Mouse (Mus musculus) kidney, embryonic 14.5 days (tissue): ENCODE measurements around the gene Daam1. TPM values are rescaled to one million over a fixed set of nuclear protein-coding genes. Genes with fewer than 3 reads are reported as not detected.

Source experiments
- ATAC-seq: fragments of 200-750 bp; cut with Nextera tagmentation; 2 replicates; pipeline ENCODE4 v1.8.0; 2017; ENCODE audit warnings: moderate number of reproducible peaks, mild to moderate bottlenecking, moderate TSS enrichment, moderate library complexity; ENCODE audit not compliant: low FRiP score, low TSS enrichment
- H3K27ac ChIP-seq: fragments of 300-500 bp; sonication (generic); 2 replicates; pipeline ENCODE4 v1.5.1; 2014; ENCODE audit warnings: low read depth, mild to moderate bottlenecking, low read length, moderate library complexity, mixed read lengths
- H3K27me3 ChIP-seq: fragments of 300-500 bp; sonication (generic); 2 replicates; pipeline ENCODE4 v1.6.1; 2014; ENCODE audit warnings: mild to moderate bottlenecking, low read length; ENCODE audit not compliant: control insufficient read depth, insufficient read depth
- H3K36me3 ChIP-seq: fragments of 300-500 bp; sonication (generic); 2 replicates; pipeline ENCODE4 v1.6.1; 2014; ENCODE audit warnings: low read length, mixed read lengths; ENCODE audit not compliant: control insufficient read depth, insufficient read depth
- H3K4me1 ChIP-seq: fragments of 300-500 bp; sonication (generic); 2 replicates; pipeline ENCODE4 v1.6.1; 2014; ENCODE audit warnings: low read length, mixed read lengths; ENCODE audit not compliant: control insufficient read depth, insufficient read depth
- H3K4me2 ChIP-seq: fragments of 300-500 bp; sonication (generic); replicated peaks from 2 replicates; pipeline ENCODE4 v1.6.1; 2014; ENCODE audit warnings: low read depth, mild to moderate bottlenecking, low read length
- H3K4me3 ChIP-seq: fragments of 300-500 bp; sonication (generic); 2 replicates; pipeline ENCODE4 v1.5.1; 2014; ENCODE audit warnings: mild to moderate bottlenecking, low read length
- H3K9ac ChIP-seq: fragments of 300-500 bp; sonication (generic); 2 replicates; pipeline ENCODE4 v1.6.1; 2014; ENCODE audit warnings: low read depth, mild to moderate bottlenecking, low read length, moderate library complexity
- H3K9me3 ChIP-seq: fragments of 300-500 bp; sonication (generic); 2 replicates; pipeline ENCODE4 v1.6.1; 2016; ENCODE audit warnings: low read length; ENCODE audit not compliant: control insufficient read depth
- WGBS: fragments of 180-500 bp; shearing (Covaris S2); extraction: QIAGEN DNeasy Blood & Tissue Kit; methylation state at CpG from one replicate; pipeline ENCODE4 v1.1.7; 2014; 5-methylcytosine and 5-hydroxymethylcytosine counted together
- polyA plus RNA-seq: library from polyadenylated mRNA; unstranded; fragments of >200 nt; fragmentation: Nextera tagmentation; extraction: Ambion mirVana; gene quantifications from 2 replicates; pipeline ENCODE4 v1.2.1, GENCODE M21; 2014

Gene Daam1
- 7.4 and 13.0 TPM in 2 replicates for polyA plus RNA-seq

DNA sequence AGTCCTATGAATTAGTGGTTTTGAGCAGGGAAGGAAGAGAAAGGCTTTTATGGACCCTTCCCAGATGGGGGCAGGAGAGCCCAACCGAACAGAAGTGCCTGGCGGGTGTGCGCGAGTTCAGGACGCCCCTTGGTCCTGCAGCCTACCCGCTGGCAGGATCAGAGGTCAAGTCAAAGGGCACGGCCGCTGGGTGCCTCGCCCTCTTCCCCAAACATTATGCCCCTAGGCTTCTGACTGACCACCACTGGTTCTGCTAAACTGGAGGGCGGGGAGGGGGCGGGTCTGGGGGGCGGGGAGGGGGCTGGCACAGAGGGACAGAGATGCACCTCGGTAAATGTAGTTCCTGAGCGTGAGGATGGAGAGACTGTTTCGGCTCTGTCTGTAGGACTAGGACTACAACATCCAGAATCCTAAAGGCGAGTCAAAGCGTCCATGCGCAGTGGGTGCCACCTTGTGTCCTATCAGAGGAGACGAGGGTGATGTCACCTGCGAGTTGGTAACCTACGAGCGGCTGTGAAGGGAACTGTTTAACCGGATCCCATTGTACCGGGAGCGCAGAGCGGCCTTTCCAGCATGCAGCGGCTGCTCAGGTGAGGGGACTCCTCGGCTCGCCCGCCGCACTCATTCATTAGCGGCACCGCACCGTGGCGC lies at the start of gene Daam1:
Gene Daam1 (plus strand): TSS at position 472 of the 651 bp plus-strand sequence.
- peak; percentile 100 for ATAC-seq
- H3K4me1 ChIP-seq: peaks cover 11% of the 10 kb centered on the region
- H3K36me3 ChIP-seq: no peaks in the 10 kb centered on the region
- peak within 1 kb of the TSS; percentile 95 for H3K4me2 ChIP-seq
- H3K9me3 ChIP-seq: no peaks in the 10 kb centered on the region
- H3K27ac ChIP-seq: peak within 1 kb of the TSS; percentile 89
- WGBS: 0% methylated on average over 35 of the region's 35 CpGs
- H3K9ac ChIP-seq: peak within 1 kb of the TSS; percentile 68
- no peaks in the 10 kb centered on the region for H3K27me3 ChIP-seq
- H3K4me3 ChIP-seq: peak within 1 kb of the TSS; percentile 81

- no peaks in the 10 kb centered on the region for H3K36me3 ChIP-seq
- H3K9me3 ChIP-seq: no peaks in the 10 kb centered on the region
- H3K4me3 ChIP-seq: no peak overlapping the region
- H3K4me2 ChIP-seq: no peak overlapping the region
- no peak overlapping the region for H3K9ac ChIP-seq
- 34% methylated on average over 7 of the region's 7 CpGs for WGBS
- 0 out of 2 replicates have a peak, but pooled peaks have one; percentile 40 for ATAC-seq
- peaks cover 22% of the 10 kb centered on the region for H3K4me1 ChIP-seq
- H3K27me3 ChIP-seq: no peaks in the 10 kb centered on the region
- H3K27ac ChIP-seq: peak overlapping the region; percentile 9; the same call in 1 of the 2 replicates
These were observed 49.7 kb upstream of the Daam1 start for GRCm38 (mm10) chr12:71781220-71781619.

DNA sequence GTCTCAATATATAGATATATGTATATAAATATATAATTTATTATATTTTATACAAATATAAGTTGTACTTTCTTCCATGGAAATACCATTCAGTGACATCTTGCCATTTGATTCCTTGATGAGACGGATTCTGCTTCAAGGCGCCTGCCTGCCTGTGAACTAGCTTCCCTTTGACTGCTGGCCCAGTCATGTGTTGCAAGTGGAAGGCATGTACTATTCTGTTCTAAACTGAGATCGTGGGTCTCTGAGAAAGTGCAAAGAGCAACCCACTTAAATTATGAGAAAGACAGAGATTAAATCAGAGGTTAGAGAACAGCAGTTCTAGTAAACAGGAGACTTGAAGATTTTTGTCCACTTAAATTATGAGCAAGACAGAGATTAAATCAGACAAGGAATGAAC lies 46.9 kb upstream of the Daam1 start:
- H3K4me2 ChIP-seq: no peak overlapping the region
- no peaks in the 10 kb centered on the region for H3K9me3 ChIP-seq
- 46% methylated on average over 3 of the region's 3 CpGs for WGBS
- no peak overlapping the region for H3K9ac ChIP-seq
- H3K36me3 ChIP-seq: no peaks in the 10 kb centered on the region
- H3K4me3 ChIP-seq: no peak overlapping the region
- no peaks in the 10 kb centered on the region for H3K27me3 ChIP-seq
- ATAC-seq: no peak
- peaks cover 18% of the 10 kb centered on the region; the same call in 1 of the 2 replicates for H3K4me1 ChIP-seq
- H3K27ac ChIP-seq: no peak overlapping the region

DNA sequence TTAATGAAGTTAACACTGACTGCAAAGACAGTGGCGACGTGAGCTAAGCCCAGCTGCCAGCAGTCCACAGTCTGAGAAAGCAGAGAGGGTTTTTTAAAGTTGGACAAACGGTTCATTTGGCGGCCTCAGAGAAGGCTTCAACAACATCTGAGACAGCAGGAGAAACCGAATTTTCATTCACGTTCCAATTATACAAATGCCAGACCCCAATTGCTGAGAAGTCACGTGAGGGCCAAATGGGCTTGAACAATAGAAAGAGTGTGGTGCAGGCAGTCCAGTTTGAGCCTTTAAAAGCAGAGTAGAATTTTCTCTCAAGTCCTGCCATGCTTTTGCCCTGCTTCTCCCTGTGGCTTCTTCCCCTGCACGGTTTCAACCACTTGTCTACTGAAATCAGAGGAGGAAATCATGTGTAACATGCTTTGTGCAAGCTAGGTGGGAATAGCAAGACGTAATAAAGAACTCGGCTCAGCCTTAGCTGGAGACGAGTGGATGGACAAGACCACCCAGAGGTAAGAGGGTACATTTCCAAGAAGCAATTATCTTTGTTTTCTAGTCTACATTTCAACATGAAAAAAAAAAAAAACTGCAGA lies 46.1 kb upstream of the Daam1 start:
- H3K4me1 ChIP-seq: peaks cover 14% of the 10 kb centered on the region; the same call in 1 of the 2 replicates
- no peaks in the 10 kb centered on the region for H3K9me3 ChIP-seq
- H3K27ac ChIP-seq: no peak overlapping the region
- no peak overlapping the region for H3K4me3 ChIP-seq
- no peak overlapping the region for H3K4me2 ChIP-seq
- ATAC-seq: no peak
- WGBS: 30% methylated on average over 11 of the region's 11 CpGs
- H3K27me3 ChIP-seq: no peaks in the 10 kb centered on the region
- no peak overlapping the region for H3K9ac ChIP-seq
- no peaks in the 10 kb centered on the region for H3K36me3 ChIP-seq

- Histone ChIP-seq H3K4me2 (no peak overlapping the region), H3K4me1 (no peaks in the 10 kb centered on the region), H3K4me3 (no peak overlapping the region), H3K36me3 (no peaks in the 10 kb centered on the region), H3K9me3 (no peaks in the 10 kb centered on the region), H3K27me3 (no peaks in the 10 kb centered on the region), H3K9ac (no peak overlapping the region), H3K27ac (no peak overlapping the region)
- no peak for ATAC-seq
These were observed 44.4 kb upstream of the Daam1 start for GRCm38 (mm10) chr12:71786521-71786920.

GRCm38 (mm10) chr12:71788791-71789190 lies 42.1 kb upstream of the Daam1 start:
- H3K9me3 ChIP-seq: no peaks in the 10 kb centered on the region
- no peak overlapping the region for H3K4me3 ChIP-seq
- H3K27ac ChIP-seq: no peak overlapping the region
- no peaks in the 10 kb centered on the region for H3K4me1 ChIP-seq
- H3K27me3 ChIP-seq: no peaks in the 10 kb centered on the region
- no peak overlapping the region for H3K9ac ChIP-seq
- H3K36me3 ChIP-seq: no peaks in the 10 kb centered on the region
- no peak for ATAC-seq
- H3K4me2 ChIP-seq: no peak overlapping the region
- WGBS: 77% methylated on average over 4 of the region's 4 CpGs

DNA sequence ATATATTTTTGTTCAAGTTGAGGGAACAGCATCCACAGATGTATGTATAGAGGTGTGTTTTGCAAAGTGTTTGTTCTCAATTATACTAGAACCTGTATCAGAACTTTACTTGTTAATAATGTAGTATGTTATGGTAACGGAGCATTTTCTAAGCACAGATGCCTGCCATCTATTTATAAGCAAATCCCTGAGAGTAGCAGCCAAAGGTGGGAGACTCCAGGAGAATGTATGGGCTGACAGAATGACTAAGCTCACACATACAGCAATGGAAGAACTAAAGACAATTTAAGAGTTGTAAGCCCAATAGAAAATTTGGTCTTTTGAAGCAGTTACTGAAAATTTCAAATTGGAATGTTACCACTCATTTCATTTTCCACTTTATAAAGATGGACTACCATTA lies 40.3 kb upstream of the Daam1 start:
- no peak overlapping the region for H3K4me3 ChIP-seq
- no peak overlapping the region for H3K27ac ChIP-seq
- peaks cover 4% of the 10 kb centered on the region for H3K4me1 ChIP-seq
- no peak overlapping the region for H3K9ac ChIP-seq
- H3K4me2 ChIP-seq: no peak overlapping the region
- H3K36me3 ChIP-seq: no peaks in the 10 kb centered on the region
- no peaks in the 10 kb centered on the region for H3K9me3 ChIP-seq
- H3K27me3 ChIP-seq: no peaks in the 10 kb centered on the region
- ATAC-seq: no peak
- 93% methylated on average over 1 of the region's 1 CpGs for WGBS

- no peak overlapping the region for H3K27ac ChIP-seq
- H3K4me1 ChIP-seq: peaks cover 4% of the 10 kb centered on the region
- H3K4me2 ChIP-seq: no peak overlapping the region
- H3K27me3 ChIP-seq: no peaks in the 10 kb centered on the region
- H3K9me3 ChIP-seq: no peaks in the 10 kb centered on the region
- H3K36me3 ChIP-seq: no peaks in the 10 kb centered on the region
- H3K9ac ChIP-seq: no peak overlapping the region
- no peak overlapping the region for H3K4me3 ChIP-seq
- no peak for ATAC-seq
- whole genome bisulfite sequencing: 77% methylated on average over 2 of the region's 2 CpGs
These were observed 37.8 kb upstream of the Daam1 start for GRCm38 (mm10) chr12:71793114-71793513.

DNA sequence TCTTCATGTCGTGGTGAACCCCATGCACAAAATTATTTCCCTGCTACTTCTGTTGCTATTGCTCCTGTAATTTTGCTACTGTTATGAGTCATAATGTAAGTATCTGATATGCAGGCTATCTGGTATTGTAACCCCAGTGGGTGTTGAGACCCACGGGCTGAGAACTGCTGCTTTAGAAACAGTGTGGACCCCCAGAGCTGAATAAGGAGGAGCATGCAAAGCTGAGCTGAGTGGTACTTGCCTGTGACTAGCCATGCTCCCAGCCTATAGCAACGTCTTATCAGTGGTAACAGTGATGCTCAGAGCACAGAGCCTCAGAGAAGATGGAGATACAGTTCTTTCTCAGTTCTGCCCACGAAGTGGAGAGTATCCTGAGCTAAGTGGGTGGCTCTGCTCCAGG lies 35.3 kb upstream of the Daam1 start:
- Histone ChIP-seq H3K9ac (no peak overlapping the region), H3K36me3 (no peaks in the 10 kb centered on the region), H3K4me1 (peaks cover 4% of the 10 kb centered on the region), H3K9me3 (no peaks in the 10 kb centered on the region), H3K4me3 (no peak overlapping the region), H3K27ac (peak overlapping the region; percentile 11; the same call in 1 of the 2 replicates), H3K4me2 (no peak overlapping the region), H3K27me3 (no peaks in the 10 kb centered on the region)
- 57% methylated on average over 4 of the region's 4 CpGs for WGBS
- no peak for ATAC-seq
